Mouse (Mus musculus) heart, adult 2 months (tissue): ENCODE measurements around the gene Rcn2.

Source experiments
- CTCF ChIP-seq: fragments of 200-600 bp; IDR thresholded peaks from 2 replicates; pipeline ENCODE4 v1.8.1; 2022; ENCODE audit warnings: antibody characterized with exemption, mild to moderate bottlenecking, moderate library complexity
- EP300 ChIP-seq: fragments of 200-500 bp; IDR thresholded peaks from 2 replicates; pipeline ENCODE4 v1.6.1; 2011; ENCODE audit warnings: low read depth, low read length, control low read depth; ENCODE audit not compliant: insufficient read depth
- POLR2A ChIP-seq: fragments of 200-500 bp; IDR thresholded peaks from 2 replicates; pipeline ENCODE4 v1.6.1; 2011; ENCODE audit warnings: mild to moderate bottlenecking, low read depth, low read length, control low read depth; ENCODE audit not compliant: insufficient read depth

DNA sequence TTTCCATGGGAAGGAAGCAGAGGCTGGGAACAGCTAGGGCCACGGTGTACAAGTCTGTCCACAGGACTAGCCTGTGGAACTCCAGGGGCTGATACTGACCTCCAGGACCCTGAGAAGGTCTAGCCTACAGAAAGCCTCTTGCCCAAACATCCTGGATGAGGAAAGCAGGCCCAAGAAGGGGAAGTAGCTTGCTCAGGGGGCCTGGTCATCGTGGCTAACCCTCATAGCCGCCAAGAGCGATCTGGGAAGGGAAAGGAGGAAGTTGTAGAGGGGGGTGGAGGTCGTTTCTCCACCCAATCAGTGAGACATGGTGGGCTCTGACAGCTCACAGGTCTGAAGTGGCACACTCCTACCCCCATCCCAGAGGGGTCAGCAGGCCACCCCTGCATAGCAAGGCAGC lies 66.5 kb downstream of the Rcn2 start:
- no peak for TF ChIP-seq POLR2A
- TF ChIP-seq EP300: no peak
- no peak for TF ChIP-seq CTCF
